Mouse (Mus musculus) c-Kit-negative CD71-positive TER-119-positive erythroid progenitor cells, embryonic 14.5 days (primary cell): ENCODE results near the gene Pgap3.

Source experiments
- DNase-seq: peaks from one replicate; pipeline ENCODE4 v3.0.0-alpha.2; 2013; ENCODE audit warnings: low read depth, low spot score

Pgap3 gene

GRCm38 (mm10) chr11:98412273-98412796 is 12.0 kb upstream of the Pgap3 start, which contains the start of gene Erbb2:
Erbb2 (plus strand) TSS chr11:98412470.
- no peak for DNase-seq

GRCm38 (mm10) chr11:98409341-98409822 is 9.1 kb upstream of the Pgap3 start:
- DNase-seq = no peak

- DNase-seq = no peak
These were observed 8.6 kb upstream of the Pgap3 start for GRCm38 (mm10) chr11:98408872-98409271.

- no peak for DNase-seq
These were observed 6.3 kb upstream of the Pgap3 start for GRCm38 (mm10) chr11:98406621-98407020.

GRCm38 (mm10) chr11:98400816-98401215 is 526 bp upstream of the Pgap3 start:
- DNase-seq = no peak

GRCm38 (mm10) chr11:98397946-98398345 is 2.3 kb downstream of the Pgap3 start:
- no peak for DNase-seq

GRCm38 (mm10) chr11:98395041-98395440 is 5.2 kb downstream of the Pgap3 start:
- DNase-seq = no peak

GRCm38 (mm10) chr11:98394301-98394700 is 6.0 kb downstream of the Pgap3 start:
- no peak for DNase-seq

GRCm38 (mm10) chr11:98393317-98393716 is 7.0 kb downstream of the Pgap3 start:
- no peak for DNase-seq

GRCm38 (mm10) chr11:98392645-98393044 is 7.6 kb downstream of the Pgap3 start:
- peak; percentile 51 for DNase-seq

GRCm38 (mm10) chr11:98392034-98392433 is 8.3 kb downstream of the Pgap3 start:
- no peak for DNase-seq

- no peak for DNase-seq
These were observed 10.1 kb downstream of the Pgap3 start for GRCm38 (mm10) chr11:98390141-98390540.

- no peak for DNase-seq
These were observed 11.0 kb downstream of the Pgap3 start for GRCm38 (mm10) chr11:98389221-98389780.

- no peak for DNase-seq
These were observed 12.0 kb downstream of the Pgap3 start for GRCm38 (mm10) chr11:98388282-98388681.

- no peak for DNase-seq
These were observed 13.2 kb downstream of the Pgap3 start for GRCm38 (mm10) chr11:98387056-98387577.

GRCm38 (mm10) chr11:98386596-98386995 is 13.7 kb downstream of the Pgap3 start:
- no peak for DNase-seq

GRCm38 (mm10) chr11:98385638-98386585 is 14.4 kb downstream of the Pgap3 start, which contains the start of gene Pnmt:
Pnmt (plus strand) TSS chr11:98386450.
- no peak for DNase-seq

GRCm38 (mm10) chr11:98384721-98385637 is 15.3 kb downstream of the Pgap3 start:
- DNase-seq = no peak

GRCm38 (mm10) chr11:98384216-98384615 is 16.1 kb downstream of the Pgap3 start:
- no peak for DNase-seq

GRCm38 (mm10) chr11:98383261-98384030 is 16.8 kb downstream of the Pgap3 start, which contains the start of gene Tcap:
Tcap (plus strand) TSS chr11:98383811.
- no peak for DNase-seq
